Mouse (Mus musculus) kidney, adult 18-20 months (tissue): ENCODE results near the gene Kctd15.

Source experiments
- DNase-seq: peaks from one replicate; pipeline ENCODE4 v3.0.0; 2021

Gene Kctd15

GRCm38 (mm10) chr7:34662227-34662626 is 5.7 kb upstream of the Kctd15 start:
- no peak for DNase-seq

- DNase-seq = peak; percentile 65
Observed at GRCm38 (mm10) chr7:34659386-34660085, 3.0 kb upstream of the Kctd15 start.

DNA sequence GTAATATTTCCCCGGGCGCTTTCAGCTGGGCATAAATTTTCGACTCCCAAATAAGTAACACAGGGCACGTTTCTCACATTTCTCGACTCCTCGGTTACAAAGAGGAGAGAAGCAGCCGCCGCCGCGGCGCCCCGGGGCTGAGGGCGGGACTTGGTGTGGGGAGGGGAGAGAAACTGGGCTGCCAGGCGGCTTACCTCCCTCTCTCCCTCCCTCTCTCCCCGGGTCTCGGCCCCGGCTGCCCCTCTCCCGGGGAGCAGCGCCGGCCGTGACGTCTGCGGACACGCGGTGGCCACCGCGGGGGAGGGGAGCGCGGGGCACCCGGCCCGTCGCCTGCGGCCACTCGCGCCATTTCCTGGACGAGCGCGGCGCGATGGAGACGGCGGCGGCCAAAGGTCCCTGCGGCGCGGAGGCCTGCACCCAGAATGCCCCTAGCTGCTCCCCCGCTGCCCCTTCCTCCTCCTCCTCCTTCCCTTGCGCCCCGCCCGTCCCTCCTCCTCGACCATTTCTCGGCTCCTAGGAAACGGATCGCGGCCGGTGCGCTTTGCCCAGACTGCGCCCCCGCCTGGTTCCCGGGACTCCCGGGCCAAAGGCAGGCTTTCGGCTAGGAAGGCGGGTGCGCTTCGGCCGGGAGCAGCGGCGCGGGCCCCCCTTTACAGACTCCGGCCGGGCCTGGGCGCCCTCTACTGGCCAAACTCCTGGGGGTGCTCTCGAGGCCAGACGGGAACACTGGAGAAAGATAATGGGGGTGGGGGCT is 1.3 kb downstream of the Kctd15 start:
- DNase-seq = peak; percentile 92

DNA sequence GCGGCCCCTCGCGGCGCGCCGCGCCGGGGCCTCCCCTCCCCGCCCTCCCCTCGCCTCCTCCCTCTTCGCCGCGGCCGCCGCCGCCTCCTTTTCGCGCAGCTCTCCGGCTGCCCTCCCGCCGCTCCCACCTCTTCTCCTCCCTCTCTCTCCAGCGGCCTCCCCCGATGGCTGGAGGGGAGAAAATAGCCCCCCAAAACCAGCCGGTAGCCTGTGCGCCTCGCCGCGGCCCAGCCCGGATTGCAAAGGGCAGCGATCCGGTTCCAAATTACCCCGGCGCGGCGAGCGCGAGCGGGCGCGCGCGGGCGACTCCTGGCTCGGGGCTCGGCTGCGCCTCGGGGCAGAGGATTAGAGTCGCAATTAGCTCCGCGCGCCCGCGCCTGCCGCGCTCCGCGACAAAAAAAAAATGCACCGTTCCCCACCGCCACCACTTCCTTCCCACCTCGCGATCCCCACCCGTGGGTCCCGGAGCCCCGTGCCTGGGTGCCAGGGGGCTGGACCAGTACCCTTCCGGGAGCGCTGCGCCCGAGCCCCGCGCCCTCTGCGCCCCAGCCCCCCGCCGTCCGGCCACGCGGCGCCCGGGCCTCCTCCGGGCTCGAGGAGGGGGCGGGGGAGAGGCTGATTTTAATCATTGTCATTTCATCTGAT is 2.0 kb downstream of the Kctd15 start:
- peak; percentile 80 for DNase-seq

DNA sequence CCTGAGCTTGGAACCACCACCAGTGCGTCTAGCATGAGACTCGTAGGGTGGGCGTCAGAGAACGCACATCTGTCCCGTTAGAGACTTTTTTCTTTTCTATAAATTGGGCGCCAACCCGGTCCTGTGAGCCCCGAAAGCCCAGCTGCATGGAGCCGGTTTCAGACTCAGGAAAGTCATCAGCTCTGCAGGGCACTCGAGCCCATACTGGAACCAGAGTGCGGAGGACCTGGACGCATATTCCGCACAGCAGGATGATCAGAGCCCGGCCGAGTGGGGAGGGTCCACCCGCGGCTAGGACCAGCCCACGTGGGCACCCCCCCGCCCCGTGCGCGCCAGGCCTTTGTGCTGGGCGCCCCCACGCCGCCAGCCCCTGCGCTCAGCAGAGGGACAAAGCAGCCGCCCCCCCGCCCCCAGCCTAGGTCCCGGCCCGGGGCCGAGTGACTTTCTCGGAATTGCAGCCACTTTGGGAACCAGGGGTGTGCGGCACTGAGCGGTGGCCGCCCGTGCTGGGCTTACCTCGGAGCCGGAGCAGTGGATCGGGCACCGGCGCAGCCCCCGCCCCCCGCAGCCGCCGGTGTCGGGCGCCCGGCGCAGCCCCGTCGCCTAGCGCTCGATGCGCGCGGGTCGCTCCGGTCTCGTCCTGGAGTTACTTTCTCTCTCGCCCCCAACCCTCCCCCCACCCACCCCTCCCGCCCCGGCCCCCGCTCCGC is 2.6 kb downstream of the Kctd15 start:
- peak; percentile 55 for DNase-seq

DNA sequence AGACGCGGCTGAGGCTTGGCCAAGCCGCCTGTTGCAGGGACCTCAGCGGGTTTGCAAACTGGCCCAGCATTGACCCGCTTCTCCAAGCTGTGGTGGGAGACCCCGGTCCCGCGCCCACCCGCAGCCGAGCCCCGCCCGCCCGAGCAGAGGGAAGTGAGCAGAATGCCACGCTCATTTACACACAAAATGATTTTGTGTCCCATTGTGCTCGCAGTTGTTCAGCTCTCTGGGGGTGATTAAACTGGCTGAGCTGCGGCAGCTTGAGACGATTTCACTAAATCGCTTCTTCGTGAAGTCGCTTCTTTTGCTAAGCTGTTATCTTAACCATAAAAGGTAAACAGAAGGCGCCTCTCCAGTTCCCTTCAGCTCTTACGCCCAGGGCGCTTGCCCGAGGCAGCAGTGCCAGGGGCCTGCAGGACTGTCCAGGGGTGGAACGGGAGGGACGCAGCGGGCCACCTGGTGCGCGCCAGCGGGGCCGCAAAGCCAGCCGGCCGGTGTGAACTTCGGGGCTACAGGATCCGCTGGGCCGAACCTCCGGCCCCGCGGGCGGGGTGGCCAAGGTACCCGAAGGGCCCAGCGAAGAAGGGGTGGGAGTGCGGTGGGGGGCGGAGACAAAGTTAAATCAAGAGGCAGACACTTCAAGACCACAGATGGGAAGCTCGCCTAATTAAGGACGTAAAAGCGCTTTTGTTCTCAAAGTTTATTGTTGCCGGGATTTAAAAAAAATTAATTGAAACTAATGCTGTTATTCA is 3.6 kb downstream of the Kctd15 start:
- peak; percentile 41 for DNase-seq

DNA sequence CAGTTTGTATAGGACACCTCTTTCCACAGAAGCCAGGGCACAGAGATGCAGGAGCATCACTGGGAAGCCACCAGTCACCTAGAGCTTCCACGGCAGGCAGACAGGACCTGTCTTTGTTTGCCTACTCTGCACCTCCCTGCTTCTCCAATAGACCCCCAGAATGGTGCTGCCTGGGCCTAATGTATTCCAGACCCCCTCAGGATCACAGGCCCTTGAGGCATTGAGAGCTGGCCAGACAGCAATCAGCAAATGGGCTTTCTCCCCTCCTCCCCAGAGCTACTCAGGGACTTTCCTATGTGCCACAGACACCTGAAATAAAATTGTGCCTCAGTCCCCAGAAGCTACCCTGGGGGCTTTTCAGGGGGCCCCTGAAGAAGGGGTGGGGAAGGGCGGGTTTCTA is 5.2 kb downstream of the Kctd15 start:
- no peak for DNase-seq

- peak; percentile 89 for DNase-seq
Observed at GRCm38 (mm10) chr7:34647052-34647451, 9.5 kb downstream of the Kctd15 start.

GRCm38 (mm10) chr7:34646144-34646795 is 10.3 kb downstream of the Kctd15 start:
- DNase-seq = no peak

DNA sequence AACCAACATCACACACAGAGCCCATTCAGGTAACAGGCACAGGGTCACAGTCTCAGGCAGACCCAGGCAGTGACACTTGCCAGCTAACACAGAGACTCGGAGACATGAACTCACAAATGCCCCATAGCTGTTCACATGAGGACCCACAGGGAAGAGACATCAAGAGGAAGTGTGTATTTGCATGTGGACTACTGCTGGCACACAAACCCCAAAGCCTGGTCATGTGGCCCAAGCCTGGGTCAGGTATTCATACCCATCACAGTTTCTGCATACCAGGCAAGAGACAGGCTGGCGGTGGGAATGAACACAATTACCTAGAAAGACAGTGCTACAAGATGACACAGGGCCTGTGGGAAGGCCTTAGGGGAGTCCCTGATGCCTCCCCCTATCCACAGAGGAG is 10.9 kb downstream of the Kctd15 start:
- DNase-seq = no peak

DNA sequence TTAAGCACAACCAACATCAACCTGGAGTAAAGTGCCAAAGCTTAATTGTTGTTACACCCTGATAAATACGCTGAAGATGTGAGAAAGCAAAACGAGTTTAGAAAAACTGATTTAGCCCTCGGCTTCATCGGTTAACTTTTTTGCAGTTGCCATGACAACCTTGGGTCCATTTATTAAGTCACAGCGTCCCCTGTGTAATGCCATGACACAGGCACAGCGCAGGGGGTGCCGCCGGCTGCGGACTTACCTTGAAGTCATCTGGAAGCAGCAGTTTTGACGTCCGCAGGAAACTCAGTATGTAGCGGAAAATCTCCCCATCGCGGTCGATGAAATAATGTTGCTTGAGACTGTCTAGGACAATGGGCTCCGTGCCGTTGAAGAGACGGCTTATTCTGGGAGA is 11.9 kb downstream of the Kctd15 start:
- DNase-seq = no peak

DNA sequence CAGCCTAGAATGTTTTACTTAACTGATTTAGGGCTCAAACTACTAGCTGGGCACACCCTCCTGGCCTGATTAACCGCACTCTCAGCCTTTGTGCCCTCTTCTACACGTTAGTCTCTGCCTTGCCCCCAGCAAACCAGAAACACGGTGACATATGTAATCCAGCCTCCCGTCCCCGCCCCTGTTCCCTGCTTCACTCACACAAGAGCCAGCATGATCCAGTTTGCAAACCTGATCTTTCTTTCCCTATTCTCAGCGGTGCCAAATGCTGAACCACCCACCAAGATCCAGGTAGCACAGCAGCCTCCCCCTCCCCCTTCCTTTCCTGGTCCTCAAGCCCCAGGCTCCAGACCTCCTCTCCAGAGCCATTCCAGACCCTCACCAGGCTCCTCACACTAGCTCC is 13.2 kb downstream of the Kctd15 start:
- no peak for DNase-seq

DNA sequence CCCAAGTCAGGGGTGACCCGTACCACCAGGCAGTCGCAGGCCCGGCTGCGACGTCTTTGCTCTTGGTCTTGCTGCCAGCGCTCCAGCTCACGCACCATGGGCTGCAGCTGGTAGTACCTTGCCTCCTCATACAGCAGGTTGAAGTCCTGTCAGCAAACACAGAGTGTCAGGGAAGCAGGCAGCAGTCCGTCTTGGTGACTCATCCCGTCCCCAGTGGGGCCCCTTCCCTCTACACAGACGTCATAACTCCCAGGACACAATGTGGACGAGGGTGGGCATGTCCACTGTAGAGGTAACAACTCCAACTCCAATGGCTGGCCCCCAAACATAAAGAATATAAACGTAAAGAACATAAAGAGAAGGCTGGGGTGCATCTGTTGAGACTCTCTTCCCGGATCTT is 14.6 kb downstream of the Kctd15 start:
- no peak for DNase-seq

DNA sequence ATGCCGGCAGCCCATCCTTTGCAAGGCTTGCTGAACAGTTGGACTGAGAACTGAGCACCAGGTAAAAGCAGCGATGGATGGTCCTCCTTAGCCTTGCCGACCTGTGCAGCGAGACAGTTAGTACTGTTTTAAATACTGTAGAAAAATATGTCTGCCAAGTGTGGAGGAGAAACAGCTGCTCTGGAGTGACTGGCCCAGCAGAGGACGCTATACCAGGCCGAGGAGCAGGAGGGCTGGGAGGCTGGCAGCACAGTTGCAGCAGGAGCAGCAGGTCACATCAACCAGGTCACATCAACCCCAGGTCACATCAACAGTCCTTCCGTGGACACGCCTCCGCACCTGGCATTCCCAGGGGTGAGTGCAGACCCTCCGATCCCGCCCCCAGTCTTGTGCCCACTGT is 16.7 kb downstream of the Kctd15 start:
- no peak for DNase-seq

GRCm38 (mm10) chr7:34636661-34637060 is 19.9 kb downstream of the Kctd15 start:
- DNase-seq = no peak

GRCm38 (mm10) chr7:34632966-34633742 is 23.4 kb downstream of the Kctd15 start:
- DNase-seq = no peak

DNA sequence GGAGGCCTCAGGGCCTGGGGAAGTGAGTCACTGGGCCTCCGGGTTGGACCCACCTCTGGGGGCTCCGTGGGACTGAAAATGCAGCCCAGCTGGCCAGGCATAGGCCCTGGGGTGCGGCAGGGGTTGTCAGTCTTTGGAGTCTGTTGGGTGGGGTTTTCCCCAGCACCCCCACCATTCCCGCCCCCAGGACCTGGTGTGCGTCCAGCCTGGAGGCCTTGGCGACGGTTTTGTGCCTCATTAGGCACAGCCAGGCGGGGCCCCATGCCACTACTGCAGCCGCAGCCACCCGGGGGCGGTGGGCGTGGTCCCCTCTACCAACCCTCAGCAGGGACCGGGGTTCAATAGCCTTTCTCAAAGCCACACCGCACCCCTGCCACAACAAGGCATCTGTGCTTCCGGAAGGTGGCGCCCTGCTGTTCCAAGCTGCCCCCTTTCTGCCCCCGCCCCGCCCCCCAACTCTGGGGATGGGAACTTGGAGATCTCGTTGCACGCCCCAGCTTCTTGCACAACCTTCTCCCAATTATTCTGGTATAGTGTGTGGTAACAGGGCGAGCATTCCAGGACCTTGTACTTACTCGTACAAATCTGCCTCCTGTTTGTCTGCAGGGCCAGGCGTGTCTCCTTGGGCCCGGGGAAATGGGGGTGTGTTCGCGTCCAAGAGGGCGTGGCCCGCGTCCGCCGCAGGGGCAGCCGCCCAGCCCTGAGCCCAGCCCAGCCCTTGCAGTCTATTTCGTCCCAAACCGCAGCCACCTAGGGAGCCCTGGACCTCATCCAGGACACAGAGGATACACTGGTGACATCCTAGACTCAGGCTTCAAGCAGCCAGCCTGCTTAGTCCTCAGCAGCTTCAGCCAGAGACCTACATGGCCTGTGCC is 26.1 kb downstream of the Kctd15 start:
- DNase-seq = peak; percentile 48

GRCm38 (mm10) chr7:34629702-34630210 is 26.8 kb downstream of the Kctd15 start:
- DNase-seq = no peak

- no peak for DNase-seq
Observed at GRCm38 (mm10) chr7:34620411-34620810, 36.1 kb downstream of the Kctd15 start.
